Mouse (Mus musculus) lung, adult 2 months (tissue): ENCODE results near the gene Zfp655.

Source experiments
- CTCF ChIP-seq: fragments of 200-500 bp; IDR thresholded peaks from 2 replicates; pipeline ENCODE4 v1.5.1; 2011; ENCODE audit warnings: mild to moderate bottlenecking, low read length, control low read depth; ENCODE audit not compliant: insufficient read depth
- POLR2A ChIP-seq: fragments of 200-500 bp; IDR thresholded peaks from 2 replicates; pipeline ENCODE4 v1.6.1; 2011; ENCODE audit warnings: low read depth, mild to moderate bottlenecking, control low read depth, low read length, borderline replicate concordance; ENCODE audit errors: extremely low read depth

GRCm38 (mm10) chr5:145207954-145208353 lies 23.6 kb upstream of the Zfp655 start:
- TF ChIP-seq CTCF (no peak), POLR2A (no peak)
